Mouse (Mus musculus) ZHBTc4 (cell line): Measurements from ENCODE around the gene Jak1.

Experiments
- DNase-seq: peaks from one replicate; pipeline ENCODE4 v3.0.0-alpha.2; 2011; ENCODE audit warnings: low read depth, low spot score

Jak1 gene

DNA sequence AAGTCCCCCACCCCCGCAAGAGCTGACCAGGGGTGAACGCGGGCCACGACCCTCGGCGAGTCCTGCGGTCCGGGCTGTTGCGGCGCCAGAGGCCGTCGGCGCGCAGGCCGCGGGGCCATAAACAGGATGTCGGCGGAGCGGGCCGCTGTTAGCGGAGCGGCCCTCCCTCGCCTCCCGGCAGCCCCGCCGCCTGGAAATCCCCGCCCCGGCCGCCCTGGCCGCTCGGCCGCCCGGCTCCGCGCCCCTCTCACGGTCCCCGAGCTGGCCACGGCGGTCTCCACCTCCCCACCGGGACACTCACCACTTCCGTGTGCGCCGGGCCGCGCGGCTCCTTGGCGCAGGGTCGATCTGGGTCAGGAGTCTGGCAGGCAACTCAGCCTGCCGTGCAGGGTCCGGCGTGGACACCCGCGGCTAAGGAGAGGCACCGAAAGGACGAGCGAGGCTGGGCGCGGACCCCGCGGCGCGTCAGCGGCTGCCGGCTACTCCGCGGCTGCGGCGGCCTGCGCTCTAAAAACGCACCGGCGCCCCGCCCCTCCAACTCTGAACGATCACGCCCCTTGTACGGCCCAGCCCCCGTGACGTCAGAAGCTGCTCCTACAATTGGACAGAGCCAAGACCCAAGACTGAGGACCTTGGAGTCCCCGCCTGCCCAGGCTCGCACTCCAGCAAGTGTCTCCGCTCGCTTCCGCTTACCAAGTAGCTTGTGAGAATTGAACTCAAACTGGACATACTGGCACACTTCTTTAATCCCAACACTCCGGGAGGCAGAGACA, at the start of gene Jak1:
Gene Jak1 (minus strand): TSS at position 542 of the 773 bp plus-strand sequence.
- peak; percentile 98 for DNase-seq

DNA sequence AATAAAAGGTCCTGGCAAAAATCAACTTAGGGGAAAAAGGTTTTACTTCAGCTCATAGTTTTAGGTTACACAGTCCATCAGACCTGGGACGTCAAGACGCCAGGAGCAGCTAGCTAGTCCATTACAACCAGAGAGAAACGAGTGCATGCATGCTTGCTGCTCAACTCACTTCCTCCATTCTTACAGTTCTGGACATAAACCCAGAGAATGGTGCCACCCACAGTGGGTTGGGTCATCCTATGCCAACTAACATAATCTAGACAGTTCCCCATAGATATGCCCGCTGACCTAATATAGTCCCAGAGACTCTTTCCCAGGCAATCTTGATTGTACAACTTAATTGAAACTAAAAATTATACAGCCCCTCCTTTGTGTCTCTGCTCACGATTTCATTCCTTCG, 47.0 kb upstream of the Jak1 start:
- DNase-seq: no peak

DNA sequence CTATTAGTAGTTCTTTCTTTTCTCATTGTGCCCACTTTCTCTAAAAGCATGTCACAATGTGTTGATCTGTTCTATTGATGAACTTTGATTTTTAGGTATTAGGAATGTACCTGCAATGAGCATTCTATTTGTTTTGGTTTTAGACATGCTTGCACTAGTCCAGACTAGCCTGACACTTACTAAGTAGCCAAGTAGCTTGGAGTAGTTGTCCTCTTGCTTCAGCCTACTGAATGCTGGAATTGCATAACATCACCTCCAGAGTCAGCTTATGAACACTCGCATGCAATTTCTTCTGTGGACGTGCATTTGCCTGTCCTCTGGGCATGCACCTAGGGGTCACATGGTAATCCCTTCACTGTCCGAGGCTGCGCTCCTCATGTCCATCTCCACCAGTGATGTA, 43.1 kb upstream of the Jak1 start:
- DNase-seq: no peak

GRCm38 (mm10) chr4:101307286-101307685, 42.2 kb upstream of the Jak1 start:
- DNase-seq: no peak

DNA sequence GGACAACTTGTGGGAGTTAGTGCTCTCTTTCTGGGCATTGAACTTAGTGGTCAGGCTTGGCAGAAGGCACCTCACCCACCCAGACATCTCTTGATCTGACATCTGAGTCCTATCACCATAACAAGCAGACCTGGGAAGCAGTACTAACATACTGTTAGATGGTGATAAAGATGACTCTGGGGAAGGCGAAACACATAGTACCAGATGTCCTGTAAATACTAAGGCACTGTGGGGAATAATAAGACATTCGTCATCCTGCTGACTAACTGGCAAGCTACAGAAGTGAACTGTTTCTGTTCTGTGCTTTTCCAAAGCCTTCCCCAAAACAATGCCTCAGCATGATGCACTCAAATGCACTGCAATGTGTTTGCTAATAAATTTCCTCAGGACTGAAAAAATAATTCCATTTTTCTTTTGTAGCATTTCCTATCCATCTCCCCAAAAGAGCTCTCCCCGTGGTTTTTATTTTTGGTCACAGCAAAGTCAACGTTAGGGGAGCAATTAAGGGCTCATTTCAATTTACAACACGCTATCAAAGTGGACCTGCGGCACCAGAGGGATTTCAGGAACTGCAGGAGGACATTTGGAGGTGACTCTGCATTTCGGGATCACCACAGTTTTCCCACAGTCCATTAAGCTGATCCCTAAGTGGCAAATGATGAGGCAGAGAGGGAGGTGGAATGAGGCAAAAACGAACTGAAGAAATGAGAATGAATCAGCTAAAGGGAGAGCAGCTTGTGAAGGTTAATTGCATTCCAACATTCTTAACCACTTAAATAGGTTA, 41.2 kb upstream of the Jak1 start:
- no peak for DNase-seq

DNA sequence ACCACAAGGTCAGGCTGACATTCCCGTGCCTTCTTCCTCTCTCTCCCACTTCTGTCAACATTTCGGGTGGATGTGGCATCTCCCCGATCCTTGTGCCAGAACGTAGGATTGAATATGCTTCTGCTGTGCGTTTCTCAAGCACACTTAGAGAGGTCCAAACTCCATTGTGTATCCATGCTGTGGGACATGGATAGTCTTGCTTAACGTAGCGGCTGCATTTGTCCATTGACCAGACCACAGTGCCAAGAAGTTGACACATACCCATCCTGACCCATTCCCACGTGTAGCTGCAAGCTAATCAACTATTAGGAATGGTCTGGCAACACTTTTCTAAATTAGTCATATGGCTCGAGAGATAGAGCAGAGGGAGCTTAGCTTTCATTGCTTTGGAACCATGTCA, 40.0 kb upstream of the Jak1 start:
- DNase-seq: no peak

GRCm38 (mm10) chr4:101304114-101304513, 39.0 kb upstream of the Jak1 start:
- DNase-seq: no peak

DNA sequence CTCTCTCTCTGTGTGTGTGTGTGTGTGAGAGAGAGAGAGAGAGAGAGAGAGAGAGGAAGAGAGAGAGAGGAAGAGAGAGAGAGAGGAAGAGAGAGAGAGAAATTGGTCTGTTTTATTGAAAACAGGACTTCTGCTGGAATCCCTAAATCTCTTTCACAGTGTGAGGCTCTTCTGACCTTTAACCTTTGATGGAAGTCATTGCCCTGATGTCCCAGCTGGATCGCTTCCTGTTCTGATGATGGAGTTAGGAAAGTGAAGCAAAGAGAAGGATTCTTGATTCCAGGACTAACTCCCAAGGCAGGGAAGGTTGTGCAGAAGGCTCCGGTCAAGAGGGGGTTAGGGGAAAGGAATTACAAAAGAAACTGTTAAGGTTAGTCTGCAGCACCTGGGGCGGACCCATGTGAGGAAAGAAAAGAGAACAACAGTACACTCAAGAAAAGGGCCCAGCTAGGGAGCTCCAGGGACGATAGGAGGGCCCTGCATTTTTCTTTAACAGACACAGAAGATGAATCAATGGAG, 35.4 kb upstream of the Jak1 start:
- peak; percentile 52 for DNase-seq

DNA sequence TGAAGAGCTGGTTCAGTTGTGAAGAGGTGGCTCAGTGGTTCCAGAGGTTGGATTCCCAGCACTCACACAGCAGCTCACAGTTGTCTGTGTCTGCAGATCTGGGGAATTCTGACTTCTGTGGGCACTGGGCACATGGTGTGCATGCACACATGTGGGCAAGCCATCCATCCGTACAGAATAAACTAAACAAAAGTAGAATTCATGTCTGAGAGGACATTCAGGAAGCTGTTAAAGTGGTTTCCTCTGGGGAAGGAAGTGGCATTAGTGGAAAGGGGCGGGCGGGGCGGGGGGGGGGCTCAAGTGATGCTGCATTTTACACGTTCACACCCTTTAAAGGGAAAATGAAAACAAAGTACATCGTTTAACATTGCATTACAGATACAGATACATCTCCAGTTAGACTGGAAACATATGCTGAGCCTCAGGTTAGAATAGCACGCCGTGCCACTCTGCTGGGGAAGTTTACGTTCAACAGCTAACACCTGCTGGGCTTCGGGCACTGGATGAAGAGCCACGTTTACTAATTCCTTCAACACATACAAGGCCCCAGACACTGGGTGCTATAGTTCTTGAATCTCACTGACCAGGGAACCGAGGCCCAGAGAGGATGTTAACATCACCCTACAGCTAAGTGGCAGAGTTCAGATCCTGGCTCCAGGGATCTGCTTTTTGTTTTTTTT, 33.4 kb upstream of the Jak1 start:
- DNase-seq: no peak

DNA sequence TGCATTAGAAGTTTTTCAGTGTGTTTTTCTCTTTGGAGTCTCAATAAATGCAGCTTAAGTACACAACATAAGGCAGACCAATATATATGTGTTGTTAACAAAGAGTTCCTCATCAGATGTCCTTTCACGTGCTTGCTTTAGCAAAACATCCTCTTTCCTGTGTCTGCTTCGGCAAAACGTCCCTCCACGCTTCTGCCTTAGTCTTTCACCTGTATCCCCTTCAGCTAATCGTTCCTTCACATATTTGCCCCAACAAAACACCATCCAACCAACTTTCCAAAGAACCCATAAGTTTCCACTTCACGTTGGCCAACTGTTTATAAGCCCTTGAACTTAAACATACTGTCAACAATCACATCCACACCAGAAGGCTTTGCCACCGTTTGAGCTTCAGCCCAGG, 31.8 kb upstream of the Jak1 start:
- no peak for DNase-seq

DNA sequence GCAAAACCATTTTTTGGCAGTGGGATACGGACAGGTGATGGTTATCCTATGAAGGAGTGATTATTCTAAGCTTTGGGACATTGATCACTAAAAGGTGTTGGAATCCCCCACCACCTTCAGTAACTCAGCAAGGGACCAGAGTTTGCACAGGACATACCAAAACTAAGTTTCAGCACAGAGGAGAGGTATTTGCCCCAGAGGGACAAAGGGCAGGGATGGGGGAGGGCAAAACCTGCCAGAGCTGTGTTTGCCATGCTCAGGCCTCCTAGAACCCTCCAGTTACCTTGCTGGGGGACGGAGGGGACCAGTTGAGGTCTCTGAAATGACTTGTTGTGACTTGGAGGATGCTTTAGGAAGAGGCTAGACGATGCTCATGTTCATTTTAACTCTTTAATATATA, 30.7 kb upstream of the Jak1 start:
- DNase-seq: no peak

DNA sequence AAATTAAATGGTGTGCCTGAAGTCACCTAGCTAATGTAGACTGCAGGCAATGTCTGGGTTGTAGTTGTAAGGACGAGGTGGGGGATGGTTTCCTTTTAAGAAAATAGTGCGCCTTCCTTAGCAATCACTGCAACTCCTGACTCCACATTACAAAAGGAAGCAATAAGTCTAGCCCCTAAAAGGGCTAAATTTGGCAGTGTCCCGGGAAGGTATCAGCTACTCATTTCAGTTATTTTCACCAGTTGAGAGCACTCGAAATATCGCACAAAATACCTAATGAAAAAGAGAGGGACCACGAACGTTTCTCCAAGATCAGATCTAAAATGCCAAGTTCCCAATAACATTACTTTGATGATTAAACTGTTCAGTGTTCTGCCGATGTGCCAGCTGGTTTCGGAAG, 28.6 kb upstream of the Jak1 start:
- DNase-seq: no peak

DNA sequence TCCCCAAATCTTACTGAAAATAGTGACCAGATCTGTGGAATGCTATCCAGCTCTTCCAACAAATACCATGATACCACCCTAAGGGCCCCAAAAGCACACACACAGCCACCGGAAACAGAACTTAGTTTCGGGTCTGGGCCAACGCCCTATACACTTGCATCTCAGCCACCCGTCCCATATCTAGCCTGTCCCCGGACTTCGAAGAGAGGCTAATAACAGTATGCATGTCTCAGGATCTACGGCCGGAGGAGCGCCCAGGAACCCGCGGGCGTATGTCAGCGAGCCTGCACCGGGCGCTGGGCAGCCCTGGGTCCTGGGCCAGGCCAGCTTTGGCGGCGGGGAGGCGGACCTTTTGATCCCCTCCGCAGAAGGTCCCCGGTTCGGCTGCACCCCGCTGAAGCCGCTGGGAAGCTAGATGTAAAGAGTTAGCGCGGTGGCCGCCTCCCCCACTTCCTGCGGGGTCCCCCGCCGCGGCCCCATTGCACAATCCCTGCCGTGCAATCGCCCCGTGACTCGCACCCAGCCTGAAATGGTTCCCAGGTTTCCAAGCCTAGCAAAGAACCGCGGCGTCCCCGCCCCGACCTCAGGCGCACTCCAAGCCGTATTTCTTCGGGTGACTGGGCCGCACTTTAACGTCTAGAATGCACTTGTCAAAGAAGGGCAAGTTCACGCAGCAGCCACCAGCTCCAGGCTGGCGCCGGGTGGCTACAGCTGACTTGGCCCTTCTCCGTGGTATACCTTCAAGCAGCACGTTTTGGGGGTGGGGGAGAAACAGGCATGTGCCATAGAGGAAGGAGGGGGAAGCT, 27.9 kb upstream of the Jak1 start:
- DNase-seq: peak; percentile 65

DNA sequence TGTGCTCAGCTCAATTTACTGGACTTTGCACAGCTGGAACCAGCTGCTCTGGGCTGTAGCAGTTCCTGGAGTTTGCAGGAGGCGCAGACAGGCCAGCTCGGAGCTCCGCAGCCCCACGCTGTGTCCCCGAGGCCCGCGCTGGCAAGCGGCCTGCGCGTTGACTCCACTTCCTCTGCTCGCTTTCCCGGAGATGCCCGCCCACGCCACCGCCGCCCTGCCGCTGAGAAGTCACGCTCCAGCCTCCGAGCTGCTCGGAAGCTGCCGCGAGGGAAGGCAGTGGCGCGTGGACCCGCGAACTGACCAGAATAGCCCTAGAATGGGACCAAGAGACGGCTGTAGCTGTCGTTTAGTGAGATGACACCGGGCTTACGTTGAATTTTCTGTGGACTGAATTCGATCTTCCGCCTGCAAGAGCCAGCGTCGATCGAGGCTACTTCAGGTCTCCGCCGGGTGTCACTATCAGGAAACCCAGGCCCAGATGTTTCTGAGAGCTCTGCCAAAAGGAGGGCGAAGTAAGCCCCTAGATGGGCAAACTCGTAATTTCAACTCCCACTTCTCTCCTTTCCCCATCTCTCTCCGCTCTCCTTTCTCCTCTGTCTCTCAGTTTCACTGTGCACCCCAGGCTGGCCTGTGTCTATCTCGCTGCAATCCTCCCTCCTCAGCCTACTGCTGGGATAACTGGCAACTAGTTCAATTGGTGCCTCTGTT, 27.1 kb upstream of the Jak1 start:
- DNase-seq: peak; percentile 73

DNA sequence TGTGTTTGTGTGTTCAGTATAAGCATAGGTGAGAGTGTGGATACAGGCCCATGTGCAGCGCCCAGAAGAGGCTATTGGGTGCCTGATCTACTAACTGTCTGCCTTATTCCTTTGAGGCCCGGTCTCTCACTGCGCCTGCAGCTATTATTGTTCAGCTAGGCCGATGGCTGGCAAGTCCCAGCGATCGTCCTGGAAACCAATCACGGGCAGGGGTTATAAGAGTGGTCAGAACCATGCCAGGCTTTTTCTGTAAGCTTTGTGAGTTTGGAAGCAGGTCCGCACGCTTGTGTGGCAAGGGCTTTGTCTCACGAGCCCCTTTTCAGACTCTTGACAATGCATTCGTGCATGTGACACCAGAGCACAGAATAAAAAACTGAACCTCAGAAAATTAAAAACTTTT, 23.2 kb upstream of the Jak1 start:
- no peak for DNase-seq

DNA sequence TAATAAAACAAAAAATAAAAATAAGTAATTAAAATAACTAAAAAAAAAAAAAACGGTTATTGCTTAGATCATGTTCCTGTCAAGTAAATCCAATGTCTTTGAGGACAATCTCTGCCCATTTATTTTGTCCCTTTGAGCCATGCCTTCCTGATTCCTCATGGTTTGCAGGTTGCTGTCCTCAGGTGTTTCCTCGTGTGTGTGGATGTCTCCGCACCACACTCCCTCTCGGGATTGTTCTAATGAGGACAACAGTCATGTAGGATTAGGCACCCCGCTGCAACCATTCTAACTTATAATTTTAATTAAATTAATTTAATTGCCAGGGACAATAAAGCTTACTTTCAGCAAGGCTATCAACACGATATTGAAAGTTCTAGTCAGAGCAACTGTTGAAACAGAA, 21.5 kb upstream of the Jak1 start:
- no peak for DNase-seq

- DNase-seq: no peak
Observed at GRCm38 (mm10) chr4:101285906-101286432, 20.9 kb upstream of the Jak1 start.

DNA sequence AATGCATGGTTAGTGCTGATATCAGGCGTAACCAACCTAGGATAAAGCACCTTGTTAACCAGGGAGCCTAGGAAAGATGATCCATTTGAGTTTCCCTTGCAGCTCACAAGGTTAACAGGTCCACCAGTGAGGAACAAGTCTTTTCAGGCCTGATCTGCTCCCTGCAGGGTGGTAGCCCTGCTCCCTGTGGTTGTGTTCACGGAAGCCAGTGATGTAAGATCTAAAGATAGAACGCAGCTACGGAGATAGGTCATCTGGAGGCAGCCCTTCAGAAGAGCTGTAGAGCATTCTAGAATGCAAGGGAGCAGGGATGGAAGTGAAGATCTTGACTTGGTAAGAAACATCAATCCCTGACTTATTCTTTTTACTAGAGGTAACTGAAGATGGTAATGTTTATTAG, 18.9 kb upstream of the Jak1 start:
- no peak for DNase-seq

- DNase-seq: no peak
Observed at GRCm38 (mm10) chr4:101282237-101282636, 17.2 kb upstream of the Jak1 start.

DNA sequence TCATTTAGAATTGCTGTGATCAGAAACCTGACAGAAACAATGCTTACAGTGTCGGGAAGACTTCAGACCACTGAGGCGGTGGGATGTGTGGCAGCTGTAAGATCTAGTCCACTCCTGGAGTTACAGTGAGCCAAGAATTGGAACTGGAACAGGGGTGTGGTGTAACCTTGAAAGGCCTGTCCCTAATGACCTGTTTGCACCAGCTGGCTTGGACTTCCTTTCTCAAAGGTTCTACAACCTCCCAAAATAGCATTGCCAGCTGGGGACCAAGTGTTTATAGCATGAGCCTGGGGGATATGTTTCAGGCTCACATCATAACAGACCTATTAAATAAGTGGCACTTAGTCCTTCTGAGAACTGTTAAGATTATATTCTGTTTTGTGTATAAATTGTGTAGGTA, 15.0 kb upstream of the Jak1 start:
- no peak for DNase-seq
